Mouse (Mus musculus) kidney, postnatal 0 days (tissue): ENCODE data around the gene Tfpi2. TPM values are rescaled to one million over a fixed set of nuclear protein-coding genes. Genes with fewer than 3 reads are reported as not detected.

Source experiments
- ATAC-seq: fragments of 200-750 bp; cut with Nextera tagmentation; replicated peaks from 2 replicates; pipeline ENCODE4 v1.8.0; 2017; ENCODE audit warnings: low read depth, moderate number of reproducible peaks, moderate TSS enrichment, moderate library complexity; ENCODE audit not compliant: low FRiP score
- DNase-seq: peaks from one replicate; pipeline ENCODE4 v3.0.0-alpha.2; 2016; ENCODE audit warnings: low spot score
- H3K27ac ChIP-seq: fragments of 300-500 bp; sonication (generic); 2 replicates; pipeline ENCODE4 v1.5.1; 2014; ENCODE audit warnings: mild to moderate bottlenecking
- H3K27me3 ChIP-seq: fragments of 300-500 bp; sonication (generic); 2 replicates; pipeline ENCODE4 v1.6.1; 2014; ENCODE audit warnings: low read length, mixed read lengths; ENCODE audit not compliant: insufficient read depth
- H3K36me3 ChIP-seq: fragments of 300-500 bp; sonication (generic); 2 replicates; pipeline ENCODE4 v1.6.1; 2014; ENCODE audit warnings: low read length, mixed read lengths; ENCODE audit not compliant: insufficient read depth
- H3K4me1 ChIP-seq: fragments of 300-500 bp; sonication (generic); replicated peaks from 2 replicates; pipeline ENCODE4 v1.6.1; 2014; ENCODE audit warnings: antibody characterized with exemption, low read length, mixed read lengths; ENCODE audit not compliant: insufficient read depth
- H3K4me2 ChIP-seq: fragments of 300-500 bp; sonication (generic); 2 replicates; pipeline ENCODE4 v1.6.1; 2014; ENCODE audit warnings: mild to moderate bottlenecking, low read length, moderate library complexity, mixed read lengths
- H3K4me3 ChIP-seq: fragments of 300-500 bp; sonication (generic); replicated peaks from 2 replicates; pipeline ENCODE4 v1.5.1; 2014; ENCODE audit warnings: low read depth, low read length
- H3K9ac ChIP-seq: fragments of 300-500 bp; sonication (generic); 2 replicates; pipeline ENCODE4 v1.6.1; 2014; ENCODE audit warnings: low read depth, low read length
- H3K9me3 ChIP-seq: fragments of 300-500 bp; sonication (generic); replicated peaks from 2 replicates; pipeline ENCODE4 v1.6.1; 2016; ENCODE audit warnings: low read length, inconsistent platforms, mixed read lengths
- CTCF ChIP-seq: IDR thresholded peaks from 2 replicates; pipeline ENCODE4 v1.5.1; 2016; ENCODE audit warnings: antibody characterized with exemption, low read depth, mild to moderate bottlenecking, moderate library complexity
- WGBS: fragments of 180-500 bp; shearing (Covaris S2); extraction: QIAGEN DNeasy Blood & Tissue Kit; methylation state at CpG from one replicate; pipeline ENCODE4 v1.1.7; 2014; 5-methylcytosine and 5-hydroxymethylcytosine counted together
- polyA plus RNA-seq: library from polyadenylated mRNA; unstranded; fragments of >200 nt; fragmentation: Nextera tagmentation; extraction: Ambion mirVana; gene quantifications from 2 replicates; pipeline ENCODE4 v1.2.1, GENCODE M21; 2015

The Tfpi2 gene
- polyA plus RNA-seq: 5.5 and 6.3 TPM in 2 replicates

- ATAC-seq (peak; percentile 66; the same call in 1 of the 2 replicates), DNase-seq (no peak)
- Histone ChIP-seq H3K27me3 (no peaks in the 10 kb centered on the region), H3K36me3 (no peaks in the 10 kb centered on the region), H3K4me1 (no peaks in the 10 kb centered on the region), H3K9ac (no peak within 1 kb of the TSS), H3K27ac (no peak within 1 kb of the TSS), H3K4me2 (no peak within 1 kb of the TSS), H3K4me3 (no peak within 1 kb of the TSS), H3K9me3 (no peaks in the 10 kb centered on the region)
- WGBS: 59% methylated on average over 3 of the region's 3 CpGs
- TF ChIP-seq CTCF: no peak
Observed at GRCm38 (mm10) chr6:3988750-3989149, at the start of gene Tfpi2. Tfpi2 (minus strand) TSS chr6:3988919.

- ATAC-seq: no peak
- Histone ChIP-seq H3K4me2 (no peak overlapping the region), H3K27me3 (no peaks in the 10 kb centered on the region), H3K36me3 (no peaks in the 10 kb centered on the region), H3K9me3 (no peaks in the 10 kb centered on the region), H3K9ac (no peak overlapping the region), H3K4me3 (no peak overlapping the region), H3K27ac (no peak overlapping the region), H3K4me1 (no peaks in the 10 kb centered on the region)
- WGBS: 71% methylated on average over 3 of the region's 3 CpGs
- TF ChIP-seq CTCF: no peak
- no peak for DNase-seq
Observed at GRCm38 (mm10) chr6:4030956-4031355, 42.2 kb upstream of the Tfpi2 start.

- Histone ChIP-seq H3K9ac (no peak overlapping the region), H3K27ac (no peak overlapping the region), H3K4me1 (no peaks in the 10 kb centered on the region), H3K36me3 (no peaks in the 10 kb centered on the region), H3K9me3 (no peaks in the 10 kb centered on the region), H3K4me3 (no peak overlapping the region), H3K4me2 (no peak overlapping the region), H3K27me3 (no peaks in the 10 kb centered on the region)
- 56% methylated on average over 2 of the region's 2 CpGs for WGBS
- no peak for DNase-seq
- no peak for TF ChIP-seq CTCF
- no peak for ATAC-seq
Observed at GRCm38 (mm10) chr6:4026367-4026766, 37.6 kb upstream of the Tfpi2 start.

GRCm38 (mm10) chr6:4022645-4023044, 33.9 kb upstream of the Tfpi2 start:
- H3K27me3 ChIP-seq: no peaks in the 10 kb centered on the region
- no peak for ATAC-seq
- no peak overlapping the region for H3K9ac ChIP-seq
- no peaks in the 10 kb centered on the region for H3K4me1 ChIP-seq
- 31% methylated on average over 1 of the region's 1 CpGs for WGBS
- H3K36me3 ChIP-seq: no peaks in the 10 kb centered on the region
- no peak overlapping the region for H3K4me3 ChIP-seq
- no peak for DNase-seq
- H3K4me2 ChIP-seq: no peak overlapping the region
- no peak overlapping the region for H3K27ac ChIP-seq
- TF ChIP-seq CTCF: no peak
- H3K9me3 ChIP-seq: no peaks in the 10 kb centered on the region

GRCm38 (mm10) chr6:4009548-4009947, 20.8 kb upstream of the Tfpi2 start:
- Histone ChIP-seq H3K4me2 (no peak overlapping the region), H3K9ac (no peak overlapping the region), H3K27me3 (no peaks in the 10 kb centered on the region), H3K4me1 (no peaks in the 10 kb centered on the region), H3K9me3 (no peaks in the 10 kb centered on the region), H3K27ac (no peak overlapping the region), H3K4me3 (no peak overlapping the region), H3K36me3 (no peaks in the 10 kb centered on the region)
- ATAC-seq (no peak), DNase-seq (peak; percentile 54)
- no peak for TF ChIP-seq CTCF

GRCm38 (mm10) chr6:4008501-4009040, 19.9 kb upstream of the Tfpi2 start:
- 43% methylated on average over 2 of the region's 2 CpGs for WGBS

GRCm38 (mm10) chr6:4004808-4005207, 16.1 kb upstream of the Tfpi2 start:
- DNase-seq (no peak), ATAC-seq (no peak)
- TF ChIP-seq CTCF: no peak
- peak overlapping the region; percentile 57 for H3K4me3 ChIP-seq
- H3K36me3 ChIP-seq: no peaks in the 10 kb centered on the region
- no peak overlapping the region for H3K9ac ChIP-seq
- H3K27ac ChIP-seq: peak overlapping the region; percentile 92; the same call in 1 of the 2 replicates
- H3K4me2 ChIP-seq: peak overlapping the region; percentile 84
- no peaks in the 10 kb centered on the region for H3K4me1 ChIP-seq
- WGBS: 51% methylated on average over 2 of the region's 2 CpGs
- H3K9me3 ChIP-seq: no peaks in the 10 kb centered on the region
- no peaks in the 10 kb centered on the region for H3K27me3 ChIP-seq

More at GRCm38 (mm10) chr6:4008501-4009040, 19.9 kb upstream of the Tfpi2 start:
- H3K9ac ChIP-seq: no peak overlapping the region
- H3K9me3 ChIP-seq: no peaks in the 10 kb centered on the region
- no peak overlapping the region for H3K4me3 ChIP-seq
- ATAC-seq: no peak
- H3K27me3 ChIP-seq: no peaks in the 10 kb centered on the region
- no peak overlapping the region for H3K27ac ChIP-seq
- TF ChIP-seq CTCF: no peak
- no peaks in the 10 kb centered on the region for H3K4me1 ChIP-seq
- no peak for DNase-seq
- no peaks in the 10 kb centered on the region for H3K36me3 ChIP-seq
- H3K4me2 ChIP-seq: no peak overlapping the region
